Mouse (Mus musculus) kidney, adult 2 months (tissue): Measurements from ENCODE around the gene Ooep.

Experiments
- CTCF ChIP-seq: fragments of 200-500 bp; conservative IDR thresholded peaks from 2 replicates; pipeline ENCODE4 v1.5.1; 2011; ENCODE audit warnings: low read depth, mild to moderate bottlenecking, control low read depth, low read length, moderate library complexity, mixed read lengths; ENCODE audit not compliant: insufficient read depth, insufficient read length
- POLR2A ChIP-seq: fragments of 200-500 bp; IDR thresholded peaks from one replicate; pipeline ENCODE4 v1.6.1; 2011; ENCODE audit warnings: low read depth, low read length, control low read depth

GRCm38 (mm10) chr9:78389981-78390380, 11.5 kb upstream of the Ooep start:
- TF ChIP-seq CTCF (no peak), POLR2A (no peak)
